Mouse (Mus musculus) liver, embryonic 16.5 days (tissue): ENCODE results near the gene Epas1. TPM values are rescaled to one million over a fixed set of nuclear protein-coding genes. Genes with fewer than 3 reads are reported as not detected.

Experiments used
- ATAC-seq: fragments of 200-750 bp; cut with Nextera tagmentation; 2 replicates; pipeline ENCODE4 v1.8.0; 2017; ENCODE audit warnings: low read depth, mild to moderate bottlenecking, moderate number of reproducible peaks, moderate library complexity
- H3K27ac ChIP-seq: fragments of 300-500 bp; sonication (generic); 2 replicates; pipeline ENCODE4 v1.5.1; 2014; ENCODE audit warnings: mild to moderate bottlenecking, low read length
- H3K27me3 ChIP-seq: fragments of 300-500 bp; sonication (generic); 2 replicates; pipeline ENCODE4 v1.6.1; 2014; ENCODE audit warnings: low read depth, low read length, mixed read lengths; ENCODE audit not compliant: control insufficient read depth, insufficient read depth
- H3K36me3 ChIP-seq: fragments of 300-500 bp; sonication (generic); 2 replicates; pipeline ENCODE4 v1.6.1; 2014; ENCODE audit warnings: mild to moderate bottlenecking; ENCODE audit not compliant: control insufficient read depth, insufficient read depth
- H3K4me1 ChIP-seq: fragments of 300-500 bp; sonication (generic); 2 replicates; pipeline ENCODE4 v1.6.1; 2014; ENCODE audit warnings: low read depth, low read length, mixed read lengths; ENCODE audit not compliant: control insufficient read depth
- H3K4me2 ChIP-seq: fragments of 300-500 bp; sonication (generic); 2 replicates; pipeline ENCODE4 v1.6.1; 2014; ENCODE audit warnings: low read depth, low read length, mixed read lengths
- H3K4me3 ChIP-seq: fragments of 300-500 bp; sonication (generic); 2 replicates; pipeline ENCODE4 v1.5.1; 2014; ENCODE audit warnings: low read depth, mild to moderate bottlenecking, low read length
- H3K9ac ChIP-seq: fragments of 300-500 bp; sonication (generic); 2 replicates; pipeline ENCODE4 v1.6.1; 2014; ENCODE audit warnings: low read depth, low read length
- H3K9me3 ChIP-seq: fragments of 300-500 bp; sonication (generic); replicated peaks from 2 replicates; pipeline ENCODE4 v1.6.1; 2016; ENCODE audit warnings: low read length; ENCODE audit not compliant: control insufficient read depth
- WGBS: fragments of 180-500 bp; shearing (Covaris S2); extraction: QIAGEN DNeasy Blood & Tissue Kit; methylation state at CpG from one replicate; pipeline ENCODE4 v1.1.7; 2014; ENCODE audit not compliant: insufficient replicate concordance; 5-methylcytosine and 5-hydroxymethylcytosine counted together
- polyA plus RNA-seq: library from polyadenylated mRNA; unstranded; fragments of >200 nt; fragmentation: Nextera tagmentation; extraction: Ambion mirVana; gene quantifications from 2 replicates; pipeline ENCODE4 v1.2.1, GENCODE M21; 2015

Epas1 gene
- polyA plus RNA-seq, 1 experiment from 2014 or later: 4.0 TPM

GRCm38 (mm10) chr17:86880461-86881044, 127.1 kb downstream of the Epas1 start:
- WGBS: 32% methylated on average over 4 of the region's 4 CpGs
- ATAC-seq: no peak
- no peaks in the 10 kb centered on the region for H3K4me1 ChIP-seq
- no peaks in the 10 kb centered on the region for H3K27me3 ChIP-seq
- H3K4me2 ChIP-seq: no peak overlapping the region
- H3K9ac ChIP-seq: no peak overlapping the region
- H3K27ac ChIP-seq: no peak overlapping the region
- no peak overlapping the region for H3K4me3 ChIP-seq
- H3K9me3 ChIP-seq: no peaks in the 10 kb centered on the region
- H3K36me3 ChIP-seq: no peaks in the 10 kb centered on the region

Other genes starting within 250 kb of the Epas1 start
- 0.07 TPM in 1 of 2 replicates, not detected in the other for gene Gm10309, start 248.5 kb upstream of the Epas1 start, polyA plus RNA-seq
- gene Tmem247, start 163.6 kb downstream of the Epas1 start, polyA plus RNA-seq: not detected in 2 replicates
- gene Atp6v1e2, start 194.2 kb downstream of the Epas1 start, polyA plus RNA-seq: not detected in 2 replicates
- gene Rhoq, start 209.4 kb downstream of the Epas1 start, polyA plus RNA-seq: 0.86 and 1.1 TPM in 2 replicates